Mouse (Mus musculus) cerebellum, postnatal 10 days (tissue): ENCODE measurements at regions not wholly inside any gene's neighbourhood (a gene's known extent, or its start where the extent isn't known, plus 50 kb on each side); places are given as distances from the start of the nearest gene placed in this dataset.

Experiments
- DNase-seq, 2 experiments: peaks; one replicate each; pipeline ENCODE4 v3.0.0; 2021; ENCODE audit warnings: mixed read lengths in 2 of 2

DNA sequence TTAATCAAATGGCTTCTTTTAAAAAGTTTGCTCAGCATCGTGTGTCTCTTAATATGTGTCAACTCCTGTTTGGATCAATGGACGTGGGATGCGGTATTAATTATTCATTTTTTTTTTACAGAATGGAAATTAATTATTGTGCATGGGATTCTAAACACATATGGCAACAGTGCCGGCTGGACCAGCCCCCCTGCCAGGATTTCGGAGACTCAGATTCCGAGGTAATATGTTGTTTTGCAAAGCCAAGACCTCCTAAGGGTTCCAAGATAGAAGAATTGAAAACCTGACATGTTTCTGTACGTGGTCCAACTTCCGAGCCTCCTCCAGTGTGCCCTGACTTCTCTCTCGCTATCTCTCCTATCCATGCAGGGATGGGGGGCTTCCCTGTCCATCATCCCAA lies 170.4 kb downstream of the 3110018I06Rik start:
- peak; percentile 52 to 74 for DNase-seq

DNA sequence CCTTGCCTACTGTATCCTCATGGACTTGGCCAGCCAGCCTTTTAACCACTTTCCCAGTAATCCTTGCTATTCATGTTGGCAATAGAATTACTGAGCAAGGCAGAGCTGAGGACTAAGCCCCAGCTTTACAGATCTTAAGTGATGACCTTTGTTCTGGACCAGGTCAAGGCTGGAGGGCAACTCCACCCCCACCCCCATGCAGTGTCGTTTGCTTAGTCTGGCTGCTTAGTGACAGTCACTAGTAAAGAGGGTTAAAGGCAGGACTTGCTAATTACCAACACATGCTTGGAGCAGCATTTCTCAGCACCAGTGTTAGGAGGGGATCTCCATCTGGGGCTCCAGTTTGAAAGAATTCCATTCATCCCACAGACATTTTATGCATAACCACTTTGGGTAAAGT lies 174.2 kb downstream of the 3110018I06Rik start:
- no peak for DNase-seq

DNA sequence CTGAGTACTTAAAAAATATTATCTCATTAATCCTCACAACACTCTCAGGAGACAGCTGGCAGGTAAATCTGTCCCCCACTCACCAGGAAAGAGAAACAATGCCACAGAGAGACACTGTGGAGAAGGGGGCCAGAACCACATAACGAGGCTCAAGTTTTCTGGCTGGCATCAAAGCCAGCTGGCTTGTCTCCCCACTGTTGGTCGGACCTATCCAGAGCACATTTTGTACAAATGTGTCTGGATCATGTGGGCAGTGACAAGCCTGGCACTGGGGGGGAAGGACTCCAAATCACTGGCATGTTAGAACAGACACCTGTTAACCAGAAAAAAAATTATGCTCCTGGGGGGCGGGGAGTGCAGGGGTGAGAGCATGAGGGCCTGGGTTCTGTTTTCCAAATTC lies 179.4 kb downstream of the 3110018I06Rik start:
- DNase-seq: peak in 1 of 2 experiments; percentile 25

DNA sequence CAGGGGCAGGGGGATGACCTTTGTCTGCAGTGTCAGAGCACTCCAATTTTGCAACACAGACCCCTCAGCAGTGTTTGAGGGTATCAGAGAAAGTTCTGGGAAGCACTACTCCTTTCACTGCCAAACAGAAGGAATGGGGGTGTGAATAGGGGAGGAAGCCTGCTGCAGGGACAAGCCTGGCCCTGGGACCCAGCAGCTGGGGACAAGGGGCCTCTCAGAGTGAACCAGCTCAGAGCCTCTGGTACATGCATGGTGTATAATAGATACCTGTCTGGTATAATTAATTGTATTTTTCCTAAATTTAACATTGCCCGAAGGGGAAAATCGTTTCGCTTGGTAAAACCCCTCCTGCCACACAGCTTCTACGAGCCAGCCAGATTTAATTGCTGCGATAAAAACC lies 180.6 kb downstream of the 3110018I06Rik start:
- DNase-seq: no peak

DNA sequence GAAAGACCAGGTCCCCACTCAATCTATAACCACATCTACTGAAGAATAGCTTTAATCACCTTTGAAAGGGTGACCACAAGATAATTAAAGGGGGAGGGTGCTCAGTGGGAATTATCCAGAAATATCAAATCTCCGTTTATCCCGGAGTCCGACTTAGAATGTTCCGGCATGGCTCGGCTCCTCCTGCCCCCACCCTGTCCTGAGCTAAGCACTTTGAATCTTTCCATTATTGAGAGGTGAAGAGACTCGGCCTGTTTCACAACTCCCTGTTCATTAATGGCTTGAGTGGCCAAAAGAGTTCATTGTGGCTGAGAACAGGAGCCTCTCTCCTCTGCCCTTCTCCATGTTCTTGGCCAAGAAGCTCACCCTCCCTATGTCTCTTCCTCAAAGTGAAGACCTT lies 181.0 kb downstream of the 3110018I06Rik start:
- no peak for DNase-seq

DNA sequence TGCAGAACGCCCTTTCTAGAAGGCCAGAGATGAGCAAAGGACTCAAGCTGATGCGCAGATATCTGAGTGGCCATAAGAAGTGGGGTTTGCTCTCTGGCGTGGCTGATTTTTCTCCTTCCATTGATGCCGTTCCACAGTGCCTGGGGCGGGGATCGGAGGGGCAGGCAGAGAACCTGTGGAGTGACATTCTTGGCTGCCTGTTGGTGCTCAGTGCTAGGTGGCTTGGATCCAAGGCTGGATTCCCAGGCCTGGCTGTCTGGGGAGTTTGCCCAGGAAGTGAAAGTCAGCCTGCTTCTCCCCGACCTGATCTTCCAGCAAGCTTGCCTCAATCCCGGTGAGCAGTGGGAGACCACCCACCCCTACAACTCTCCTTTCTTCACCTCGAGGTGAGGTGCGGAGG lies 181.5 kb downstream of the 3110018I06Rik start:
- peak; percentile 56 to 68 for DNase-seq

DNA sequence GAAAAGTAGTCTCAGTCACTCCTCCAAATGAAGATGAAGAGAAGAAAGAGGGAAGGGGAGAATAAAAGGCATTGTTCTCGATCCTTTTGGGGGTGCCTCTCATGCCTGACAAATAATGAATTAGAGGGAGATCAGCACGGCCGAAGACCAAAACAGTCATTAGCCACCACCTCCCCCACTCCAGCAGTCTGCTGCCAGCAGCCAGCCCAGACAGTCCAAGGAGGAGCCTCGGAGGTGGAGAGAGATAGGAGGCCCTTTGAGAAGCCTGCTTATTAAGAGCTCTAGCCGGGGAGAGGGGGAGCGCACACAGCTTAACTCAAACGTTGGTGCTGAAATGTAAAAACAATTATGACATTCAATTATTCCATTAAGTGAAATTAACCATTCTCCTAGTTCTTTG lies 188.6 kb downstream of the 3110018I06Rik start:
- no peak for DNase-seq

DNA sequence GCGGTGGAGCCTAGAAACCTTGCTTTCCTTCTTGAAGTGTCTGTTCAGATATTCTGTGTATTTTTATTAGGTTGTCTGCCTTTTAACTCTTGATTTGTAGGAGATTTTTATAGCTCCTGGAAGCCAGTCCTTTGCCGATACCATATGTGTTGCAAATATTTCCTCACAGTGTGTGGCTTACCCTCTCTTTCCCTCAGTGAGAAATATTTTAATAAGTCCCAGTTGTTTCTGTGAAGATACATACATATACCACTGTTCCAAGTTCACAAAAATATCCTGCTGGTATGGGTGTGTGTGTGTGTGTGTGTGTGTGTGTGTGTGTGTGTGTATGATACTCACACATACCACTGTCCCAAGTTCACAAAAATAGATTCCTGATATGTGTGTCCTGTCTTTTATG lies 199.0 kb downstream of the 3110018I06Rik start:
- no peak for DNase-seq

DNA sequence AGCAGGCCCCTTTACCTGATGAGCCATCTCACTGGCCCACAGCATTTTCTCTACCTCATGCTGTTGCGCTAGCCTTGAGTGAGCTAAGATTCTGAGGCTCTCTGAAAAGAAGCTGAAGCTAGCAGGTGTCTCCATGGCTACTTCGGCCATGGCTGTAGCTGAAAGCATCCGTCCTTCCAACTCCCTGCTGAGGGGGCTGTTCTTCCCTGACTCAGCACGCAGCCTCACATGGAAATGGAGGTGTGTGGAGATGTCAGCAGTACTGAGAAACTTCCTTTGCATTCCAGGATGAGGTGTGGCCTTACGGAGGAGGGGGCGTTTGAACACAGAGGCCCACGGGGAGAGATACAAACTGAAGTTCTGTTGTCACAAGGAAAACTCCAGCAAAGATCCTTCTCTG lies 201.0 kb downstream of the 3110018I06Rik start:
- no peak for DNase-seq

DNA sequence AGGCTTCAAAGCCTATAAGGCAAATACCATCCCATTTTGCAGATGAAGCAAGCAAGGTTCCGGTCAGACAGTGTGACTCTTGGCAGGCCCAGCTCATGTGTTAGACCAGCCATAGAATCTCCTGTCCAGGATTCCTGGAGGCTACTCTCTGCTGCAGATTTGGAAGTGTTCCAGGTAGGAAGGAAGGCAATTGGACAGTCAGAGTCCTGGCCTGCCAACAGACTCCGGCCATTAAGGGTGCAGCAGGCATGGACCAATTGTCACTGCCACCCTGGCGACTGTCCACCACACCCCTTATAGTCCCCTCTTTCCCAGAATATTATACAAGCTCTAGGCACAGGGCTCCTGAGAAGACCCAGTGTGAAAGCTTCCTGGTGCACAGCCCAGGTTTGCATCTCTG lies 201.6 kb downstream of the 3110018I06Rik start:
- DNase-seq: peak; percentile 57 to 72

DNA sequence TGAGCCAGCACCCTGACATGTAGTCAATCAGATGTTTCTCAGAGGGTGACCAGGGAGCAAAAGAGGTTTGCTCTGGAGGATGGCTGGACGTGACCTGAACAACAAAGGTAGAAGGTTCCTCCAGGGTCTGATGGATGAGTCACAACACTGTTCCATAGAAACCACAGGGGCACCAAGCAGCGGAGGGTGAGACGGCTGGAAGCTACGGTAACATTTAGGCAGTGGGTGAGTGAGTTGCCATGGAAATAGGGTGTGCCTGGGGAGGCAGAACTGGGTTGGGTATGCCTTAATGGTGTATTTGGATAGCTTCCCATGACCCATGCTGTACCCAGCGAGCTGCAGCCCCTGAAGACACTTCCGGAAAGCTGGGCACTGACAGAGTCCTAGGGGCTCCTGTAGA lies 205.3 kb downstream of the 3110018I06Rik start:
- no peak for DNase-seq

DNA sequence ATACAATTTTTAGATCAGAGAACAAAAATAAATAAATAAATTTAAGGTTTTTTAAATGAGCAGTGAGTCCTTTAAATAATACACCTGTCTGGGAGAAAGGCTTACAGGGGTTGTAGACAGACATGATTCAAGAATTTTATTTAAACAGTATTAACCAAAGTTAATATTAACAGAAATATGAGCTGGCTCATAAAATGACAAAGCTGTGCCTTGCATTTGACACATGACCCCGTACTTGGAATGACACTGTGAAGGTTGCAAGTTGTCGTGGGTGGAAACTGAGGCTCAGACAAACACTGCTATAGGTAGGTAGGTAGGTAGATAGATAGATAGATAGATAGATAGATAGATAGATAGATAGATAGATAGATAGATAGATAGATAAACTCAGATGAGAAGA lies 206.6 kb downstream of the 3110018I06Rik start:
- no peak for DNase-seq

DNA sequence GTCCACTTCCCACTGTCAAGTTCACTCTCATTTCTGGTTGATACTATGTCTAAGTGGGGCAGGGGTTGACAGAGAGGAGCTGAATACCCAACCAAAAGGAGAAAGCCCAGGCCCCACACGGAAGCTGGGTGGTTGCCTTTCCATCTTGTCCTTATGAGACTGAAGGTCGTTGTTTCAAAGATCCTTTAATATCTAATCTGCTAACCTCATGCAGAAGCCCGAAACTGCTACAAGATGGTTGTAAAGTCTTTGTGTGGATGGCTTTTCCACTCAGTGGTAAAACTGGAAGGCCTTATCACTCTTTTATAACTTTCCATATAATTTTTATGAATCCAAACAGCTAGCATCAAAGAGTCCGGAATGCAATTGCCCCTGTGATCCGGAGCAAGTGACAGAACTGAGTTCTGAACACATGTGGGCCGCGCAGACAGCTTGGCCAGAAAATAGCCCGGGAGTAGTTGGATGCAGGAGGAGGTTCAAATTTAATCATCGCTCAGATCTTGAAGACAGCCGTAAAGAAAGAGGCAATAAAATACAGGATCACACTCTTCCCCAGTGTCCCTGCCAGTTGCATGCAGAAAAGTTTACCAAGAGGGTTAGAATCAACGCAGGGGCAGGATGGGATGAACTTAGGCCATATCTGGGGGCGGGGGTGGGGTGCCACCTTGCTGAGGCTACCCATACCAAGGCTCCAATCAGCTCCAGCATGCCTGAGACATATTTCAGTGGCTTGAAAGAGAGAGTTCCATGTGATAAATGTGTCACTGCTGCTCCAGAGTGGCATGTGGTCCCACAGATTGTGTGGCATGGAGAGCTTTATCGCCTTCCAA lies 207.2 kb downstream of the 3110018I06Rik start:
- no peak for DNase-seq

DNA sequence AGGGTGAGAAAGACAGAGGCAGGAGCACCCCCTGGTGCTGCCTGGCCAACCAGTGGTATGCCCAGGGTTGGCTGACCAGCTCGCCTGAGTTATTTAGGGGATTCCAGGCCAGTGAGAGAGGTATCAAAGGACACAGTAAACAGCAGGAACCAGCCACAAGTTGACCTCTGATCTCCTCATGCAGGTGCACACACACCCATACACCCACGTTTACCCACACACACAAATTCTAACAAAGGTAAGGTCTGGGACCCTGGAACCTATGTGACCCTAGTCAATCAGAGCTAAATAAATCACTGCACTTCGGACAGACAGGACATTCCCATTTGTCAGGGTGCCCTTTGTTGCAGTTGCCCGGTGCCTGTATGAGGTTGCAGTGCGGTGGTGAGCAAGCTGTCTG lies 211.9 kb downstream of the 3110018I06Rik start:
- no peak for DNase-seq

DNA sequence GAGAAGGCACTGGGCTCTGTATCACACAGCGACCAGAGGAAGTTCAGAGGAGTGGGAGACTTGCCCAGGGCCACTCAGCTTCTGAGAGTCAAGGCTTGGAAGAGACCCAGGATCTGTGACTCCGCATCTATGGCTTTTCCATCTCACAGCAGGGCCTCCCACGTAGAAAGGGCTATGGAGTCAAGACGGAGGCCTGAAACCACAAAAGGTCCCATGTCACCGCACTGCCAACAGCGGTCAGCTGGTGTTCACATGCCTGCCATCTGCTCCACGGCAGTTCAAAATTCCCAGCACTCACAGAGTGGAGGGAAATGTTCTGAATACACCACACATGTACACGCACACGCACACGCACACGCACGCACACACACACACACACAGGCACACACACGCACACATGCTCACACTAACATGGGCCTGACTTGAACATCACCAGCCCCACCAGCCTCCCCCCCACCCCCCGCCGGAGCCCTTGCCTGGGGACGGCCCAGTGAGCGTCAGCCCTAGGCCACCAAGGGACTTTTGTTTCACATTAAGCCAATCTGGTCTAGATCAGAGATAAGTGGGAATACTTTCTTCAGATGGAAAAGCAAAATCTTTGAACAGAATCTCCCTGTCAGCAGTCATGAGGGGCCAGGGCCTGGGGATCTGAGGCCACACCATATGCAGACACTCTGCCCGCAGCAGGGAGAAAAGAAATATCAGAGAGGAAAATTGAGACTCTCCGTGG lies 212.6 kb downstream of the 3110018I06Rik start:
- peak; percentile 48 to 68 for DNase-seq

DNA sequence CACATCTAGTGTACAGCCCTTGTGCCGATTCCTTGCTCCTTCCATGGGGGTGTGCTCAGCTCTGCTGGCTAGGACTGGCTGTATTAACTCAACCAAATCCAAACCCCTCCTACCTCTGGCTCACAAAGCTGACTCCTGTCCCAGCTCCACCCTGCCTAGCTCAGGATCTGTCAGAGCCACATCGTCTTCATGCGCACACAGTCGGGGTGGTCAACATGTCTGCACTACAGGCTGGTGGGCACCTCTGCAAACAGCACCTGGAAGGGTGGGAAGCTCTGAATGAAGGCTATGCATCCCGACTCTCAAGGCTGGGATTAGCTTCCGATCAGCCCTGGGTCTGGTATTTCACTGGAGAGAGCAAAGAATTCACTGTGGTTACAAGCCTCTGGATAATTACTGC lies 220.4 kb downstream of the 3110018I06Rik start:
- peak in 1 of 2 experiments; percentile 18 for DNase-seq

DNA sequence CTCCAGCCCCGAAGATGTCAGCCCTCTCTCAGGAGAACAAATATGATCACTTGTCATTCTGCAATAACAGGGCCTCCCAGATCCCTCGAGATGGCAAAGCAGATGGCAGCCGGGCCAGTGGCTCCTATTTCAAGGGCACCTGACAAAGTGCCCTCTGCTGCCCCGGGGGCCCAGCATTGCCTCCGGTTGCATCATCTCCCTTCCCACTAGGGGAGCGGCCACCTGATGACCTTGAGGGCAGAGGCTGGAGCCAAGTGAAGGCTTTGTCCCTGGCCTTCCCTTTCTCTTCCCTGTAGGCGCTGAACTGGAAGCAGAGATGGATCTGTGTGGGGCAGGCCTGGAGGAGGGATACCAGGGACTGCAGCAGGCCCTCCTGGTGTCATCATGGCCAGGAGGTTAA lies 222.6 kb downstream of the 3110018I06Rik start:
- no peak for DNase-seq

DNA sequence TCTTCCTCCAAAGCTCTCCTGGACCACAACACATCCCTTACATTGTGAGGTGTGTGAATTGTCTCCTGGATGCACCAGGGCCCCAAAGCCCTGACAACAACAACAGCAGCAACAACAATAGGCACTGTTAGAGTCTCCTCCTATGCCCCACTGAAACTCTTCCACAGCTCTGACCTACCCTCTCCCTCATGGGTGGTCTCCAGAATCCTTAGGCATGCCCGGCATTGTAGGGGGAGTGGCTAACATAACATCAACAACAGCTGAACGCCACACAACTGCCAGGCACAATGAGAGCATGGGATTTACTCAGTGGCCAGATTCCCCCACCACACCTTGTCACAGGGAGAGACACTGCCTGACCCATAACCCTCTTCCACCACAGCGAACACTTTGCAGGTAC lies 223.2 kb downstream of the 3110018I06Rik start:
- DNase-seq: no peak

DNA sequence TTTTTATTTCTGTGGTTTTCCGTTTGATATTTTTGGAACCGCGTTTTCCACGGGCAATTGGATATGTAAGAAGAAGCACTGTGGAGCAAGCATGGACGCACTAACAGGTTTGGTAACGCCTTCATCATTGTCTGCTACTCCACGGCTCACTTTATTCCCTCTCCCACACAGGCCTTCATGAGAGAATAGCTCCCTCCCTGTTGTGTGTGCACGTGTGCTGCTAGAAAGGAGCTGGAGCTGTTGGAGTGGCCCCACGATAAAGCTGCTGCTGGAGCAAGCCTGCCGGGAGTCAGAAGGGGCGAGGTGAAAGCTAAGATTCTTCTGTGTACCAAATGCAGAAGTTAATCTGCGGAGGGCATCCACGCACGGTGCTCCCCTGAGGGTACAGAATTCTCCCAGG lies 224.8 kb downstream of the 3110018I06Rik start:
- DNase-seq: no peak

DNA sequence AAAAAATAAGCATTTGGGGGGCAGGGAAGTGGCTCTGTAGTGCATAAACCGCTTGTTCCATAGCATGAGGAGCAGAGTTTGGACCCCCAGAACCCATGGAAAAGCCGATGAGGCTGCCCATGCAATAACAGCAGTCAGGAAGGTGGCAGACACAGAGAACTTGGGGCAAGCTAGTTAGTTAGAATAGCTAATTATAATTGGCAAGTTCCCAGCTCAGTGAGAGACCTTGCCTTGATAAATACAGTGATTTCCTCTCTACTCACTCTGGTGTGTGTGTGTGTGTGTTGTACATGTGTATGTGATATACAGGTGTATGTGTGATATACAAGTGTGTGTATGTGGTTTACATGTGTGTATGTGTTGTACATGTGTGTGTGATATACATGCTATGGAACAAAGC lies 226.4 kb downstream of the 3110018I06Rik start:
- DNase-seq: no peak

DNA sequence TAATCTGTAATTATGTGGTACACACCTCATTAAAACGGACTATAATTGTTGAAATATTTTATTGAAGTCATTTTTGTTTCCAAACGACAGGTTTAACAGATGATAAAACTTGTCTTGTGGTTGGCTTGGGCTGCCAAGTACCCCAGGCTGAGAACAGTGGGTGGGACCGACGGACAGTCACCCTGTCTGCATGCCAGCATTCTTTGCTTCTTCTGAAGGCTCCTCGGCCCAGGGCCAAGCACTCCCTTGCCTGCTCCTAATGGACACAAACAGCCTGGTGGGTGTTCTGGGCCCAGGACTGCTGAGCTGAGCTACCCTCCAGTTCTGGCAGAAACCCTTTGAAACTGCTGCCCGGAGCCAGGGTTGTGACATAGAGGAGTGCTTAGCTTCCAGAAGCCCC lies 227.4 kb downstream of the 3110018I06Rik start:
- peak; percentile 49 to 77 for DNase-seq

DNA sequence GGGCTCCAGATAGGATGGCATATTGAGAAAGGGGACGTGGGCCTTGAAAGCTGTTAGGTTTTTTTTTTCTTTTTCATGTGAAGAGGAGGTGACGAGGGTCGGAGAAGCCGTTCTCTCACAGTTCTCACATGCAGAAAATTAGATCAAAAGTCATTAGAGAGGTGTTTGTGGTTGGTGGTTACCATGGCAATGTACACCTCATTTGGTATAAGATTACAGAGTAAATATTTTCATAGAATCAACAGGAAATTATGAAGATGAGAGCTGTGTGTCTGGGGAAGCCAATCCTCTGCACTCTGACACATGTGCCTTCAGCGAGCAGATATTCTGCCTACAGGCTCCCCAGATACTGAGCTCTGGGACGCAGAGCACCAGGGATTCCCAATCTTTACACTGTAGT lies 232.5 kb downstream of the 3110018I06Rik start:
- no peak for DNase-seq

DNA sequence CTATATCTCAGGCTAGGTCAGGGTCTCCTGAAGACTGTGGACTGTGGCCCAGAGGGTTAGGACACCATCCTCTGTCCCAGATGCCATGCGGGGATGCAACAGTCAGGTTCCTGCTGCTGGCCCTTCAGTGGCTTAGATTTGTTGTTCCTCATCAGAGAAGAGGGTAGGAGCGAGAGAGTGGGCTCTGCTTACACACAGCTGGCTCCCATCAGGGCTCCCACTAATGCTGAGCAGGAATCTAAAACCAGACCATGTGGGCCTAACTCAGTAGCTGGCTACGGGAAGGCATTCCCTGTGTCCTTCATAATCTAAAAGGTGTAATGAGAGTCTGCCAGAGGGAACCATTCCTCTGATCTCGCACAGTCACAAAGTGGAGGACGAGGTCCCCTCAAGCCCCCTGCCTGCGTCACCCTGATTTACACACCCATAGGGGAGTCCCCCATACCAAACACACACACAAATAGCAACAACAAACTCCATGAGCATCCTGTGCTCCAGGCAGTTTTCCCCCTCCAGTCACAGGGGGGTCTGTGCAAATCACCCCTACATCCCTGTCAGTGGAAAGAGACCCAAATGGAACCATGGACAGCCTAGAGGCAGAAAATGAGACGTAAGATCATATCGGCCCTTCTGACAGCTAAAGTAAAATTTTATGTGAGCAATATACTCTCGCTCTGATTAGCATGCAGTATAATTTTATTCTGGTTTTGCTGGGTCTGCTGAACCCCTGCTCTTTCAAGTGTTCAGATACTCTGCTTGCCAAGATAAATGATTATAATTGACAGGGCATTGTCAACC lies 234.8 kb downstream of the 3110018I06Rik start:
- no peak for DNase-seq
